Mouse (Mus musculus) liver, embryonic 14.5 days (tissue): ENCODE measurements at regions not wholly inside any gene's neighbourhood (a gene's known extent, or its start where the extent isn't known, plus 50 kb on each side); places are given as distances from the start of the nearest gene placed in this dataset.

Experiments used
- CTCF ChIP-seq: IDR thresholded peaks from 2 replicates; pipeline ENCODE4 v1.5.1; 2016; ENCODE audit warnings: antibody characterized with exemption, low read depth, control low read depth
- EP300 ChIP-seq: IDR thresholded peaks from 2 replicates; pipeline ENCODE4 v1.6.1; 2016; ENCODE audit warnings: antibody characterized with exemption, low read depth

DNA sequence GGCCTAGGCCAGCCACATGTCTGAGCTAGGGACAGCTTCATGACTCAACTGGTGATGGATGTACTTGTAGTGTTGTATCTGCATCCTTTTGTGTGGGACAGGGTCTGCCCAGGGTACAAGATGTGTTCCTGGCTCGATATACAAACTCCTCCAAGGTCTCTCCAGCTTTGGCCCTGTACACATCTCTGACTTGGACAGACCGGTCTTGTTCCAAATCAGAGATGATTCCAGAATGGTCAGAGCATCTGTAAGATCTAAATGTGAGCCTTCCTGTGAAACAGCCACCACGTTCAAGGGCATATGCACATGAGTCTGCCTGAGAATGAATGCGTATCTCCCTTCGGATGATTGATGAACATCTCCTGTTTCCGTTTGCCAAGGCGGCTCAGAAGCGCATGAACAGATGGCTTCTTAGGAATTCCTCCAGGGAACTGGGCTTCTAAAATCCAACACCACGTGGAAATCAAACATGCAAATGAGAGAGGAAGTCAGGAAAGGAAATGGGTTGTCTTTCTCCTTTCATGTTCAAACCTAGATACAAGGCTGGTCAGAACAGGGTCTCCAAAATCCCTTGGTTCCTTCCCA, 172.7 kb upstream of the Fstl4 start:
- no peak for TF ChIP-seq CTCF
- no peak for TF ChIP-seq EP300
